Mouse (Mus musculus): ENCODE results near the gene Bbs2.

The Bbs2 gene

DNA sequence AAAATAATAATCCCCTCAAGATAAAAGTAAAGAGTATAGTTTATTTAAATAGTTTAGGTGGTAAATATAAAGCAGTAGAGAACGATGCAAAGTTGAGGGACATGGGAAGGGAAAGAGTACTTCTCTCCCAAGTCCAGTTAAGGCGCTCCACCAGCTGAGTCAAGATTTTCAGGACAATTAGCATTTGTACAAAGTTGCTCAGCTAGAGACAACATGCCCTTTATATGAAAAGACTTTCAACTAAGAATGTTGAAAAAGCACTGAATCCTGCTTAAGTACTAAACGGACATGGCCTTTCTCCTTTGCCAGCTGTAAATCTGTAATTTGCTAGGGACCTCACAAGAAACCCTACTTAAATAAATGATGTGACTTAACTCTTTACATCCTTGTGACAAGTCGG lies 268 bp upstream of the Bbs2 start:
- no peak for DNase-seq (ENCODE audit: low spot score in 2 of 2)

DNA sequence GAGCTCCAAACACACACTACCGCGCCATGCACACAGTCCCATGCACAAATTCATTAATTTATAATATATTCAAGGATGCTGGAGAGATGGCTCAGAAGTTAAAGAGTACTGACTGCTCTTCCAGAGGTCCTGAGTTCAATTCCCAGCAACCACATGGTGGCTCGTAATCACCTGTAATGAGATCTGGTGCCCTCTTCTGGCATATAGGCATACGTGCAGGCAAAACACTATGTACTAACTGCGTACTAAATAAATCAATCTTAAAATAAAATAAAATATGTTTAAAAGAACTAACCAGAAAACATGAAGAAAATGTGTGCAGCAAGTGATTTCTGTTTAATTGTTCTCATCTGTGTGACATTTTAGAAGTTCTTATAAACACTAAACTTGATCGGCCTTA lies 4.4 kb downstream of the Bbs2 start:
- no peak for DNase-seq (ENCODE audit: low spot score in 2 of 2)

DNA sequence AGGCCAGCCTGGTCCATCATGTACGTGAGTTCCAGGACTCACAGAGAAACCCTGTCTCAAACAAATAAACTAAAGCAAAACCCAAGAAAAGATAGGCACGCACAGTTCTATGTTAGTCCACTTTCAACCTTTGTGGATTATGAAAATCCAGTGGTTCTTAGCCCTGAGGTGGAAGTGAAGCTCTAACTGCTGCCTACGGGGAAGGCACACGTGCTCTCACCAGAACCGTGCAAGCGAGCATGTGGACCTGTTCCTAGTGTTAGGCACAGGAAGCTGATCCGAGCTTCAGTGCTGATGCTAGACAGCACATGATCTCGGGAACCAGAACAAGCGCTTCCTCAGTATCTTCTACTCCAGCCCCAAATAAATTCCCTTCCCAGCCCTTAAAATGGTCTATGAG lies 5.9 kb downstream of the Bbs2 start:
- DNase-seq (ENCODE audit: low spot score in 2 of 2): no peak

DNA sequence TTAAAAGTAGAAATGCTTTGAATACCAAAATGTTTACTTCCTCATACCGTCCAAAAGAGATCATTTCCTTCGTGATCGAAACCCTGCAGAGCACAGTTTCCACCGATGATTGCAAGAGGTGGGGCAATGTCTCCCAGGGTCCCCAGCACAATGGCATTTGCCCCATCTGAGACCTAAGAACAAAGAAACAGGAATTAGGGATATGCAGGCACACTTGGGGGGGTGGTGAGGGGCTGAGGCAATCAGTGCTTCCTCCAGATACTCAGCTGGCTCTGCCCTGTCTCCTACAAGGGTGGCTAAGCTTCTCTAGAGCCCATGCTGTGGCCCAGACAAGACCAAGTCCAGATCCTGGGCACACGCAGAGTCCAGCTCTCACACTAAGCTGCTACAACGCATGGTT lies 9.0 kb downstream of the Bbs2 start:
- no peak for DNase-seq (ENCODE audit: low spot score in 2 of 2)

DNA sequence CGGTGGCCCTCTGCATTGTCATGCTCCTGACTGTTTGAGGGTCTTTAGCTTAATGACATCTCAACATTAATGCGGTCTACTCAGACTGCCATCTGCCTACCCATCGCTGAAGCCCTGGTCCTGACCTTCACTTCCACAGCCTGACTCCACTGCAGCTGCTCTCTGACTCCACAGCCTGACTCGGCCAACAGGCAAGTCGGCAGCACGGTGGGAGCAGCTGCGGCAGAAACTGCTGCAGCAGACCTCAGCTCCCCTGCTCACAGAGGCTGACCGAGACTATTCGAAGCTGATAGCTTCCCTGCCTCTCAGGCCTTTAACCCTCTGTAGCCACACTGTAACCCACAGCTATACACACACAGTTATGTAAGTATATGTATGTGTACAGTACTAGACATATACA lies 10.8 kb downstream of the Bbs2 start:
- DNase-seq (ENCODE audit: low spot score in 2 of 2): no peak

DNA sequence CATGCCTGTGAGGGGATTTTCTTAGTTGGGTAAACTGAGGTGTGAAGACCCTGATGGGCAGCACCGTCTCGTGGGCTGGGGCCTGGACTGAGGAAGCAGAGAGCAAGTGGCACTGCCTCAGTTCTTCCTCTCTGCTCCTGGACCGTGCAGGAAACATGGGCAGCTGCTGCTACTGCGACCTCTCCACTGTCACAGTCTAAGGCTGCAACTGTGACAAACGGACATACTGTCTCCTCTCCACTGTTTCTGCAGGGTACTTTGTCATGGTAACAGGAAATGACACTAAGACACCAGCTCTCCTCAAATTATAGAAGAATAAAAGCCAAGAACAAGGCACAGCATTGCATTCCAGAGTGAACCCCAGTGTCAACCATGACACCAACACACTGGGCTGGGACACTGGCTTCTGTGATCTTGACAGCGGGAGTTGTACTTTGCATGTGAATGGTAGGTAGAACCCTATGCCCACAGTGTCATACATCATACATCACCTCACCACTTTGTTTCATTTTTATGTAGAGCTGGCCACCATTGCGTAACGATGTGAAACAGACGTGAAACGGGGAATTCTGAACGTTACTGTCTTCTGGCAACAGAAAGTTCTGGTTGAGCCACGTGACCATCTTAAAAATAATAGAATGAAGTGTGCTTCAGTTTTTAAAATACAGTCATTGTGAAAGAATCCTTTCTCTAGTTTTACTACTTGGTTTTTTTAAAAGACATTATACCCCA lies 22.1 kb downstream of the Bbs2 start:
- no peak for DNase-seq (ENCODE audit: low spot score in 2 of 2)

DNA sequence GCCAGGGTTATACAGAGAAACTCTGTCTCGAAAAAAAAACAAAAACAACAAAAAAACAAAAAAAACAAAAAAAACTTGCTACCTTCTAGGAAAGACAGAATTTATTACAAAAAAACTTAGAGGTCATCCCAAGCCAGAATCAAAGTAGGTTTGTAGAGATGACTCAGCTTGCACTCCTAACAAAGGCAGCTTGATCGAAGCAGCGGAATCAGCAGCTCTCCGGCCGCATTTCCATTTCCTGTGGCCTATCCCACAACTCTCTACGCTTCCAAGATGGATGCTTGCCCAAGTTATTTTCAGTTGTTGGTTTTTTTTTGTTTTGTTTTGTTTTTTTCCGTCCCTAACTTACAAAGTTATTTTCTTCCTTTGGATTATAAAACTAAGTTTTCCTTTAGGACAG lies 29.9 kb downstream of the Bbs2 start:
- no peak for DNase-seq (ENCODE audit: low spot score in 2 of 2)

DNA sequence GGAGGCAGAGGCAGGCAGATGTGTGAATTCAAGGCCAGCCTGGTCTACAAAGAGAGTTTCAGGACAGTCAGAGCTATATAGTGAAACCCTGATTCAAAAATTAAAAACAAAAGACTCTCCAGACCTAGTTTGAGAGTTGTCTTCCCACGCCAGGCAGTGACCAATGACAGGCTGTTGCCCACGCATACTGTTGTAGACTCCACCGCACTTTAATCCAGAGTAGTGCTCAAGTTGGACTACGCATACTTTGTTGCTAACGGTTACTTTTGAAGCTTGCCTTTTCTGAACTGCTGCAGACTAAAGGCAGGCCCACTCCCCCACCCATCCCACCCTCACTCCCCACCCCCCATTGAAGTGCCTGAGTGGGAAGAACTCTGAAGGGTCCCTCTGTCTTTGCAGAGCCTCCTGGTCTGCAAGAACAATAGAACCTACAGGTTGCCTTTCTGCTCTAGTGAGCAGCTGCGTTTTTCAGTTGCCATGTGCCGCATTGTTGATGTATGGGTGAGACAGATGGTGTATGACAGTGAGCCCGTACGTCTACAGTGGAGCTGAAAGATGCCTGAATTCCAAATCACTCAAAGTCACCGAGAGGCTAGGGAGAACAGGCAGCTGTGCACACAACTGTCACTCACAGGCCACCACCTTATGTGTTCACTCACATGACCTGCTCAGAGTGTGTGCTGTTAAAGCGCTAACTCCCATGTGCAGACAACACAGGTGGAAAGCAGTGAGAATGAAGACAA lies 32.4 kb downstream of the Bbs2 start:
- no peak for DNase-seq (ENCODE audit: low spot score in 2 of 2)

DNA sequence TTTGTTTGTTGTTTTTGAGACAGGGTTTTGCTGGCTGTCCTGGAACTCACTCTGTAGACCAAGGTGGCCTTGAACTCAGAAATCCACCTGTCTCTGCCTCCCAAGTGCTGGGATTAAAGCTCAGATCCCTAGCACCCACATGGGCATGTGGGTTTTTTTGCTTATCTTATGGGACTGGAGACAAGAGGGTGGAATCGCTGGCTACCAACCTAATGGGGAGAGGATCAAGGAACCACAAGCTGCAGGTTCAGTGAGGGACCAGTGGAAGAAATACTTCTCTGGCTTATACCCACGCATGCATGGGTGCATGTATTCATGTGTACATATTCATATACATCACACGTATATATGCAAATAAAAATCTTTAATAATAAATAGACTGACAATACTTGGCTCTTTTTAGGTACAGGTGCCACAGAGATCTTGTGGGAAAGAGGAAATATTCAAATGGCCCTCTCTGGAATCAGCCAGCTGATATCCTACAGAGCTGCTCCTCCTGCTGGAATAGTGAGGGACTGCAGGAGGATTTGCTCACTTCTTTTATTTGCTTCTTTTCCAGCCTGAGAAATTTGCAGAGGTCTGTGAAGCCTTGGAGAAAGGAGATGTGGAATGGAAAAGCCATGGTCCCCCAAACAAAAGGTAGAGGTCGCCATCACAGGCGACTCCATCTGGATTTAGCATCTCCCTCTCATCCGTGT lies 41.4 kb downstream of the Bbs2 start:
- peak; percentile 44 to 54 for DNase-seq (ENCODE audit: low spot score in 2 of 2)

DNA sequence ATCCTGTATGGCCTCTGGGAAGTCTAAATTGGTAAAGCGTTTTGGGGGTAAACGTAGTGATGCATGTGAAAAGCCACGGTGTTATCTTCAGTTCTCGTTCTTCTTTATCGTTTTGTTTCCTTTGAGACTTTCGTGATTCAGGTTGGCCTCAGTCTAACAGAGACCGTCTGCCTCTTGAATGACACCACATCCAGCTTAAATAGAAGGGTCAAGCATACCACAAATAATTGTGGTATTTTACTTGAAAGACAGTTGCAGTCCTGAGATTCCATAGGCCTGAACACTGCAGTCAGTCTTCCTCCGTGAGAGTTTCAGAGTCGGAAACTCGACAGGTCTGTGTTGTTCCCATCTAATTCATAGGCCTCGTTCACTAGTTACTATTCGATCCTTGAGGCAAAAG lies 46.0 kb downstream of the Bbs2 start:
- DNase-seq (ENCODE audit: low spot score in 2 of 2): no peak

DNA sequence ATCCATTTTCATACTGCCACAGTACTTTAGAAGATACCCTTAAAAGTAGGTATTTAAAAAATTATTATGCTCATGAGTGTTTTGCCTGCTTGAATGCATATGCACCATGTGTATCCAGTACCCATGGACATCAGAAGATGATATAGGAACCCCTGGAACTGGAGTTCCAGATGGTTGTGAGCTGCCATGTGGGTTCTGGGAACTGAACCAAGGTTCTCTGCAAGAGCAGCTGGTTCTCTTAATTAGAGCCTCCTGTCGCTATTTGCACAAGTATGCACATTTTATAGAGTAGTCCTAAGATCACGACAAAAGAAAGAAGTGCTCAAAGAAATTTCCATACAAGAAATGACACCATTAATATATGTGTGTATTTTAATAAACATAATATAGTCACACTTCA lies 50.9 kb downstream of the Bbs2 start:
- no peak for DNase-seq (ENCODE audit: low spot score in 2 of 2)

DNA sequence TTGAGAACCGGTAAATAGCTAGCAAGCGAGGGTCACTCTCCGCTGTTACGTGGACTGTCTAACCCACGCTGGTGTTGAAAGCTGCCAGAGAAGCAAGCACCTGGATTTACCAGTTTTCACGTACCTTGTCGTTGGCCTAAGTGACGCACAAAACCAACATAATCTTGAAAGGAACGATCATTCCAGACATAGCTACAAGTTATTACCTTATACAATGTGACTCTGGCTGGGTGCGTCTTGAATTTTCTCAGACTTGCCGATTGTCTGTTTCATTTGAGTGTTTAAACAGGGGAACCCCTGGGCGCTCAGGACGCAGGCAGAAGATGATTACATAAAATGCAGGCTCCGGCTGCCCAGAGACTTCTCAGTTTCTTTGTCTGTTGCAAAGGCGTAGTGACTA lies 60.9 kb downstream of the Bbs2 start:
- DNase-seq (ENCODE audit: low spot score in 2 of 2): no peak

DNA sequence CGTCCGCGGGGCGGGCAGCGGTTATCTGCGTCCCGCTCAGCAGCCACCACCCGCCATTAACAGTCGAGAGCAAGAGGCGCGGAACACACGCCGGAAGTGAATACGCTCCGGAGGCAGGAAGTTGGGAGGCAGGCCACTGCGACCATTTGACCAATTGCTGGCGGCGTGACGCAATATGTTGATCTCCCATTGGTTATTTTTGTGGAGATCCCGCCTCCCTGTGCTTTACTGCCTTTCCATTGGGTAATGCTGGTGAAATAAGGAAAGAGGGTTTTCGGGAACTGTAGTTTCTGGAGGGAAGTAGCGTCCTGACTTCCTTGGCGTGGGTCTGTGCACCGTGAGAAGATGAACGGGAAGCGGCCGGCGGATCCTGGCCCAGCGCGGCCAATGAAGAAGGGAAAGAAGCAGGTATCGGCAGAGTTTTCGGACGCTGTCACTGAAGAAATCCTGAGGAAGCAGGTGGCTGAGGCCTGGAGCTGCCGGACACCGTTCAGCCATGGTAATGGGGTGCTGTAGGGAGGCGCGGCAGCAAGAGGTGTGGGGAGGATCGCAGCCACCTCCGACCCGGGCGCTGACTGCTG lies 61.7 kb downstream of the Bbs2 start, which contains the start of the genes Nudt21 and Ogfod1:
Gene Nudt21, minus strand, starts transcription at position 88 of the 581 bp plus-strand sequence.
Gene Ogfod1, plus strand, starts transcription at position 255 of the 581 bp plus-strand sequence.
- peak; percentile 88 to 93 for DNase-seq (ENCODE audit: low spot score in 2 of 2)

DNA sequence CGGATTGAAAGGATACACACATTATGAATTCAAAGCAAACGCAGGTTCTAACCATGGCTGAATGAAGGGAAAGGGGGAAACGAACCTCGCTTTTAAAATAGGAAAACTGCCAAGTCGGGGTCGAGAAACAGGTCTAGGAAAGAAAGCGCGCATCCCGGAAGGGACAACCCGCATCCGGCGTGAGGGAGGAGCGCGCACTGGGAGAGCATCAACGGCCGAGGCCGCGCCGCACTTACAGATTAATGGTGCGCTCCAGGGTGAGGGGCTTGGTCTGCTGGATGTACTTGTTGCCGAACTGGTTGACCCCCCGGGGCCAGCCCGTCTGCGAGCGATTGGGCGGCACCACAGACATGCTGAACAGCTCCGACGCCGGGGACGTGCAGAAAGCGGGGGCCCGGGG lies 62.2 kb downstream of the Bbs2 start:
- DNase-seq (ENCODE audit: low spot score in 2 of 2): peak; percentile 34 to 53

DNA sequence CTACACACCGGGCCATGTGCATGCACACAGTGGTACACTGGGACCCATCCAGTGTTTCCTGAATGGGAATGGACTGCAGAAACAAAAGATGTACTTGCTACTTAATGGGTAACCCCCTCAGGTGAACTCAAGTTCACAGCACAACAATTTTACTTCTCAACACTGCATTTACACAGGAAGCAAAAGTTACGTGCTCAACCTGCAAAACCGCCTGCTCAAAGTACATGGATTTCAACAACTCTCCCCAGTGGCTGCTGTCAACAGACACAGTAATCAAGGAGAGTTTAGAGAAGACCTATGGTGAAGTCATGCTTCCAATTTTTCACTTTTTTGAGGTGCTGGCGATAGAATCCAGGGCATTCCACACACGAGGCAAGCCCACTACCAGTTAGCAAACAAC lies 63.5 kb downstream of the Bbs2 start:
- no peak for DNase-seq (ENCODE audit: low spot score in 2 of 2)

DNA sequence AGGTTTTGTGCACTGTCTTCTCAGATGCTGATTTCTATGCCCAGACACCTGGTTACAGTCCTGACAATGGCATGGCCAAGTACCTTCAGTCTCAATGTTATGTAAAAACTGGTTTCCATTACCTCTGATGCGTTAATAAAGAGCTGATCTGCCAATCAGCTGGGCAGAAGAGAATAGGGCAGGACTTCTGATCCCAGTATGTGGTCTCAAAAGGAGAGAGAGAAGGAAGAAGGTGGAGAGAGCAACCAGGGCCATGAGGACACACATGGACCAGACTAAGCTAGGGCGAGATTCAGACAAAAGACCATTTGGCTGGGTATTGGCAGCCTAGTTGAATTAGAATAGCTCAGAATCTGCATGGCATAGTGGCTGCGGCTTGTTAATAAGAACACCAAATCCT lies 65.1 kb downstream of the Bbs2 start:
- DNase-seq (ENCODE audit: low spot score in 2 of 2): no peak

DNA sequence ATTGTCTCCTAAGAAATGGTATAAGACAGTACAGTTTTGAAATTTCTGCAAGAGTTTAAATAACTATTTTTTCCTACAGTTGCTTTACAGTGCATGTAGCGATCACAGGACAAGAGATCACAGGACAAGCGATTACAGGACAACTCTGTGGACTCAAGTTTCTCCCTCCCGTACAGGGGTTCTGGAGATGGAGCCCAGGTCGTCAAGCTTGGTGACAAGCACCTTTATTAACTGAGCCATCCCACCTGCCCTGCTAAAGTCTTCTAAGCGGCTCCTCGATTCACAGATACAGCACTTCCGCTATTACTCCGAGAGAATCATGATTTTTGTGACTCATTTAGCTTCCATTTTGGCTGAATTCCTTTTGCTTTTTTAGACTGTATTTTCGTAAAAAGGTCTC lies 69.0 kb downstream of the Bbs2 start:
- DNase-seq (ENCODE audit: low spot score in 2 of 2): no peak

DNA sequence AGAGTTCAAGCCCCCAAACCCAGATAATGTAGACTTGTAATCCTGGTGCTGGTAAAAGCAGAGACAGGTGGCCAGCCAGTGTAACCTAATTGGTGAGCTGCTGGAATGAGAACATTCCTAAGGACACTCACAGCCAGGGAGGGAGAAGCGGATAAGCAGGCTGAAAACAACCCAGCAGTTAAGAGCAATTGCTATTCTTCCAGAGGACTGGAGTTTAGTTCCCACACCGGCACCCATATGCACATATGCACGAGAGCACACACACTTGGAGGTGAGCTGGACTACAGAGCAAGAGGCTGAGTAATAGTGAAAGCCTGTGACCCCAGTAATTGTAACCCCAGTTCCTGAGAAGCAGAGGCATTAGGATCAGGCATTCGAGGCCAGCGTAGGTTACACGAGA lies 74.8 kb downstream of the Bbs2 start:
- DNase-seq (ENCODE audit: low spot score in 2 of 2): no peak

All from frontal cortex, postnatal 25 days (tissue).